Mouse (Mus musculus): ENCODE measurements around the gene Emilin1.

- TF ChIP-seq CTCF (IDR thresholded peaks at IDR 0.05; ENCODE audit: low read depth) (no peak), EP300 (optimal IDR thresholded peaks at IDR 0.05) (no peak)
Observed at GRCm38 (mm10) chr5:30870131-30870406, 43.1 kb upstream of the Emilin1 start.
